Mouse (Mus musculus) MEL (cell line): ENCODE measurements around the gene Dhx36. TPM values are rescaled to one million over a fixed set of nuclear protein-coding genes. Genes with fewer than 3 reads are reported as not detected.
A peak's percentile ranks its signal among the peaks of the same experiment; 100 is the strongest.

ENCODE experiments used
- DNase-seq: peaks from one replicate; pipeline ENCODE4 v3.0.0; 2011; ENCODE audit warnings: low read depth, low spot score
- H3K27ac ChIP-seq: 2 replicates; pipeline ENCODE4 v1.5.1; 2012; ENCODE audit warnings: low read depth, mild to moderate bottlenecking, control low read depth, low read length, moderate library complexity; ENCODE audit not compliant: control insufficient read depth
- H3K27me3 ChIP-seq, 2 experiments: fragments of 150-350 bp in 1 of 2; sonication (generic) in 1 of 2; 2 replicates each; pipeline ENCODE4 v1.6.1; 2012; ENCODE audit warnings: low read length in 2 of 2, mild to moderate bottlenecking in 2 of 2, improper control_type of control experiment in 1 of 2, moderate library complexity in 1 of 2; ENCODE audit not compliant: insufficient read depth in 2 of 2, control insufficient read depth in 1 of 2
- H3K36me3 ChIP-seq, 2 experiments: 2 replicates each; pipeline ENCODE4 v1.6.1; 2012 to 2014; ENCODE audit warnings: low read length in 2 of 2, improper control_type of control experiment in 1 of 2, inconsistent platforms in 1 of 2, mild to moderate bottlenecking in 1 of 2; ENCODE audit not compliant: insufficient read depth in 2 of 2, control insufficient read depth in 1 of 2
- H3K4me1 ChIP-seq, 2 experiments: fragments of 150-350 bp in 1 of 2; sonication (generic) in 1 of 2; 2 replicates each; pipeline ENCODE4 v1.6.1; 2012; ENCODE audit warnings: low read length in 2 of 2, improper control_type of control experiment in 1 of 2, mild to moderate bottlenecking in 1 of 2; ENCODE audit not compliant: insufficient read depth in 2 of 2, control insufficient read depth in 1 of 2
- H3K4me3 ChIP-seq, 2 experiments: fragments of 150-350 bp in 1 of 2; sonication (generic) in 1 of 2; 2 replicates each; pipeline ENCODE4 v1.5.1; 2012; ENCODE audit warnings: low read depth in 2 of 2, low read length in 2 of 2, mild to moderate bottlenecking in 2 of 2, moderate library complexity in 2 of 2, control low read depth in 1 of 2, improper control_type of control experiment in 1 of 2; ENCODE audit not compliant: control insufficient read depth in 1 of 2, insufficient read depth in 1 of 2
- H3K79me2 ChIP-seq: 2 replicates; pipeline ENCODE4 v1.6.1; 2012; ENCODE audit warnings: mild to moderate bottlenecking, low read length, moderate library complexity; ENCODE audit not compliant: control insufficient read depth, poor library complexity, insufficient read depth
- H3K9ac ChIP-seq: 2 replicates; pipeline ENCODE4 v1.6.1; 2012; ENCODE audit warnings: low read depth, mild to moderate bottlenecking, control low read depth, low read length, moderate library complexity; ENCODE audit not compliant: control insufficient read depth, poor library complexity, severe bottlenecking
- H3K9me3 ChIP-seq: fragments of 150-350 bp; sonication (generic); replicated peaks from 2 replicates; pipeline ENCODE4 v1.6.1; 2012; ENCODE audit warnings: mild to moderate bottlenecking, low read length, improper control_type of control experiment, moderate library complexity; ENCODE audit not compliant: insufficient read depth
- E2F4 ChIP-seq: IDR thresholded peaks from 2 replicates; pipeline ENCODE4 v1.6.1; 2011; ENCODE audit warnings: low read depth, low read length, improper control_type of control experiment, borderline replicate concordance
- GABPA ChIP-seq: IDR thresholded peaks from 2 replicates; pipeline ENCODE4 v1.6.1; 2012; ENCODE audit warnings: low read depth, mild to moderate bottlenecking, inconsistent platforms, low read length, improper control_type of control experiment, moderate library complexity
- GATA1 ChIP-seq: IDR thresholded peaks from 2 replicates; pipeline ENCODE4 v1.6.1; 2011; ENCODE audit warnings: low read depth, low read length, improper control_type of control experiment
- KAT2A ChIP-seq: conservative IDR thresholded peaks from 2 replicates; pipeline ENCODE4 v1.6.1; 2012; ENCODE audit warnings: low read depth, low read length, improper control_type of control experiment, inconsistent platforms
- MYC ChIP-seq: IDR thresholded peaks from 2 replicates; pipeline ENCODE4 v1.6.1; 2011; ENCODE audit warnings: low read depth, mild to moderate bottlenecking, low read length, improper control_type of control experiment, moderate library complexity
- NRF1 ChIP-seq: IDR thresholded peaks from 2 replicates; pipeline ENCODE4 v1.6.1; 2014; ENCODE audit warnings: low read depth, mild to moderate bottlenecking, inconsistent platforms, low read length, improper control_type of control experiment, moderate library complexity; ENCODE audit not compliant: poor library complexity, insufficient read depth, severe bottlenecking
- SIN3A ChIP-seq: IDR thresholded peaks from 2 replicates; pipeline ENCODE4 v1.6.1; 2012; ENCODE audit warnings: low read length, improper control_type of control experiment, inconsistent platforms
- SMC3 ChIP-seq: IDR thresholded peaks from 2 replicates; pipeline ENCODE4 v1.6.1; 2011; ENCODE audit warnings: low read depth, low read length, improper control_type of control experiment
- USF1 ChIP-seq: IDR thresholded peaks from 2 replicates; pipeline ENCODE4 v1.6.1; 2014; ENCODE audit warnings: low read depth, mild to moderate bottlenecking, inconsistent platforms, low read length, improper control_type of control experiment, moderate library complexity
- ZMIZ1 ChIP-seq: IDR thresholded peaks from 2 replicates; pipeline ENCODE4 v1.6.1; 2012; ENCODE audit warnings: low read depth, mild to moderate bottlenecking, inconsistent platforms, low read length, improper control_type of control experiment, moderate library complexity
- ZNF384 ChIP-seq: IDR thresholded peaks from 2 replicates; pipeline ENCODE4 v1.6.1; 2012; ENCODE audit warnings: low read depth, mild to moderate bottlenecking, inconsistent platforms, low read length, improper control_type of control experiment
- polyA plus RNA-seq, 2 experiments: library from polyadenylated mRNA; stranded (reverse) in 1 of 2; unstranded in 1 of 2; fragments of >175 nt in 1 of 2; fragments of >200 nt in 1 of 2; gene quantifications; 2 replicates each; pipeline versions ENCODE4 v1.2.1 to v1.2.4; 2012; ENCODE audit warnings: low replicate concordance in 2 of 2, low read depth in 1 of 2; ENCODE audit not compliant: insufficient read length in 2 of 2, insufficient read depth in 1 of 2, missing spikeins in 1 of 2
- total RNA-seq: library from RNA; depleted of rRNA; stranded (reverse); fragments of 300-350 nt; gene quantifications from 2 replicates; pipeline ENCODE4 v1.2.3, GENCODE M21; 2012

Gene Dhx36
- total and polyA plus RNA-seq, 3 experiments: 17.7 to 26.4 TPM; not detected in 1

DNA sequence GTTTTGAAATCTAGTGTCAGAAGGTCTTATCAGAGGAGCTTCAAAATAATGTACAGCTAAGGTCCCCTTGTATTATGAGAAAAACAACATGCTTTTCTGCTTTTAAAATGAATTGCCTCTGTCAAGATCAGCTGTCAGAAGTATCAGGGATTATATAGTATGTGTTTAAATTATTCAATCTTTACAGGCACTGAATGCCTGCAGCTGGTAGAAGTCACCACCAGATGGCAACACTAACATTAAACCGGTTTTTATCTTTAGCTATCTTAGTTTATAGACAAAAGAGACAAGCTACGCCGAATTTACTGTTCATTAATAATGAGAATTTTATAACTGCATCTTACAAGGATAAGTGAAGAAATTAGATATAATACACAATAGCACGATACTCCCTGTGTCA is 20.4 kb upstream of the Dhx36 start (continued):
- TF ChIP-seq E2F4 (no peak), NRF1 (no peak), ZMIZ1 (no peak), SMC3 (peak; percentile 72), SIN3A (no peak)

DNA sequence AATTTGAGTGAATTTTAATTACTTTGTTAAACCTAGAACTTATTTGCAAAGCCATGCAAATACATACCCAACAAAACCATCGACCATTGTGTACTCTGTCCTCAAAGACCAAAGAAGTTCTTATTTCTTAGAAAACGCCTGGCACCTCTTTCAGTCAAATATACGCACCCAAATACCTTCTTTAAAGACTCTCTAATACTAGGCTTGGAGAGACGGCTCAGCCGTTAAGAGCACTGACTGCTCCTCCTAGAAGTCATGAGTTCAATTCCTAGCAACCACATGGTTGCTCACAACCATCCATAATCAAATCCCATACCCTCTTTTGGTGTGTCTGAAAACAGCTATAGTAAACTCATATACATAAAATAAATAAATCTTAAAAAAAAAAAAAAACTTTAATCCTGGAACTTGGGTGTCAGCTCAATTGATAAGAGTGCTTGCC is 423 bp upstream of the Dhx36 start:
- DNase-seq: no peak
- TF ChIP-seq MYC: peak; percentile 63; the same call in 1 of the 2 replicates
- TF ChIP-seq ZNF384: no peak
- TF ChIP-seq GATA1: no peak
- H3K27me3 ChIP-seq: no peaks in the 10 kb centered on the region
- no peaks in the 10 kb centered on the region for H3K9me3 ChIP-seq
- peak overlapping the region; percentile 12; the same call in 1 of the 2 replicates for H3K27ac ChIP-seq
- H3K79me2 ChIP-seq: peaks cover 21% of the 10 kb centered on the region
- H3K9ac ChIP-seq: peak overlapping the region; percentile 57
- peaks cover 1 to 18% of the 10 kb centered on the region in 2 experiments; a peak in 3 of 4 replicates for H3K36me3 ChIP-seq
- peaks cover 9 to 11% of the 10 kb centered on the region in 2 experiments; a peak in 3 of 4 replicates for H3K4me1 ChIP-seq
- peak overlapping the region; percentile 92 to 100 for H3K4me3 ChIP-seq

DNA sequence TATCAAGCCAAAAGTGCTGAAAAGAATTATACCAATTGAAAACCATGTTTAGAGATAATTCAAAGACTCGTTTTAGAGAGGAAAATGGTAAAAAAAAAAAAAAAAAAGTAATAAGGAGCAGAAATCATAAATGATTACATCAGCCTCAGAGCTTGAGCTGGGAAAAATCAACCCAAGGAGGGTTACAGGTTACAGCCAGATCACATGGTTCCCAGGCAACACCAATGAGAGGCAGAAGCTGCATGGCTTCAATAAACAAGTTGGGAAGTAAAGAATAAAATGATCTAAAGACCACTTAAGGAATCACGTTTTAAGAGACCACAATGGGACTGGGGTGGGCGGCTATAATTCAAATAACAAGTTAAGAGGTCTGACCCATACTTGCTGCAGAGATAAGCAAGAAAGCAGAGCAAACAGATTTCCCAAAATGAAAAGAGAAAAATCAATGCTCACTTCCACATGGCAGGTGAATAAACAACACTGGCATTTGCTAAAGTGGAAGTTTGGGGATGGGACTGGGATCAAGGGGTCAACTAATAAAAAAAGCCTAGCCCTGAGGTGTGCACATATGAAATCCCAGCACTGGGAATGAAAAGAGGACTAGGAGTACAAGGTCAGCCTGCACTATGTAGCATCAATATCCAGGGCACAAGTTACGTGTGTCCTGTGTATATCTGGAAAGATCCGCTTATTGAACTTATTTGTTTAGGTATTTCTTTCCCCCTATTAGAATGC is 1.5 kb downstream of the Dhx36 start:
- H3K79me2 ChIP-seq: peaks cover 21% of the 10 kb centered on the region

GRCm38 (mm10) chr3:62499327-62499726 is 7.5 kb downstream of the Dhx36 start:
- peaks cover 0 to 38% of the 10 kb centered on the region in 2 experiments; a peak in 3 of 4 replicates for H3K36me3 ChIP-seq

More for the DNA sequence above, 1.5 kb downstream of the Dhx36 start:
- H3K9ac ChIP-seq: peak overlapping the region; percentile 98
- no peaks in the 10 kb centered on the region for H3K27me3 ChIP-seq
- DNase-seq: peak; percentile 20
- no peaks in the 10 kb centered on the region for H3K9me3 ChIP-seq
- H3K27ac ChIP-seq: no peak overlapping the region
- TF ChIP-seq E2F4: no peak
- no peak for TF ChIP-seq ZNF384
- TF ChIP-seq USF1: 0 out of 2 replicates have a peak, but pooled peaks have one; percentile 17
- TF ChIP-seq GABPA: no peak
- peak overlapping the region; percentile 92 to 100 for H3K4me3 ChIP-seq
- H3K36me3 ChIP-seq: peaks cover 13 to 18% of the 10 kb centered on the region in 2 experiments
- H3K4me1 ChIP-seq: peaks cover 9 to 11% of the 10 kb centered on the region in 2 experiments; a peak in 3 of 4 replicates

More at GRCm38 (mm10) chr3:62499327-62499726, 7.5 kb downstream of the Dhx36 start:
- H3K4me3 ChIP-seq: no peak overlapping the region
- H3K4me1 ChIP-seq: no peaks in the 10 kb centered on the region
- no peak overlapping the region for H3K9ac ChIP-seq
- no peaks in the 10 kb centered on the region for H3K9me3 ChIP-seq
- no peaks in the 10 kb centered on the region for H3K27me3 ChIP-seq
- TF ChIP-seq KAT2A: no peak
- H3K79me2 ChIP-seq: no peaks in the 10 kb centered on the region; the same call in 1 of the 2 replicates
- no peak overlapping the region for H3K27ac ChIP-seq
- DNase-seq: no peak
